Mouse (Mus musculus) spleen, adult 2 months (tissue): Measurements from ENCODE around the gene 4931406P16Rik.

Experiments
- CTCF ChIP-seq: fragments of 200-500 bp; IDR thresholded peaks from 2 replicates; pipeline ENCODE4 v1.5.1; 2011; ENCODE audit warnings: mild to moderate bottlenecking, inconsistent platforms; ENCODE audit not compliant: insufficient read depth, insufficient read length, insufficient replicate concordance; ENCODE audit errors: extremely low read depth
- POLR2A ChIP-seq: fragments of 200-500 bp; IDR thresholded peaks from 2 replicates; pipeline ENCODE4 v1.6.1; 2011; ENCODE audit warnings: low read depth, low read length, inconsistent platforms

- TF ChIP-seq CTCF: no peak
- no peak for TF ChIP-seq POLR2A
These were observed 4.6 kb upstream of the 4931406P16Rik start for GRCm38 (mm10) chr7:34317901-34318476.
